Mouse (Mus musculus) MEL (cell line): ENCODE data around the gene Gm49373. TPM values are rescaled to one million over a fixed set of nuclear protein-coding genes. Genes with fewer than 3 reads are reported as not detected.

Experiments
- DNase-seq: peaks from one replicate; pipeline ENCODE4 v3.0.0; 2011; ENCODE audit warnings: low read depth, low spot score
- H3K27ac ChIP-seq: 2 replicates; pipeline ENCODE4 v1.5.1; 2012; ENCODE audit warnings: low read depth, mild to moderate bottlenecking, control low read depth, low read length, moderate library complexity; ENCODE audit not compliant: control insufficient read depth
- H3K27me3 ChIP-seq, 2 experiments: fragments of 150-350 bp in 1 of 2; sonication (generic) in 1 of 2; 2 replicates each; pipeline ENCODE4 v1.6.1; 2012; ENCODE audit warnings: low read length in 2 of 2, mild to moderate bottlenecking in 2 of 2, improper control_type of control experiment in 1 of 2, moderate library complexity in 1 of 2; ENCODE audit not compliant: insufficient read depth in 2 of 2, control insufficient read depth in 1 of 2
- H3K36me3 ChIP-seq, 2 experiments: 2 replicates each; pipeline ENCODE4 v1.6.1; 2012 to 2014; ENCODE audit warnings: low read length in 2 of 2, improper control_type of control experiment in 1 of 2, inconsistent platforms in 1 of 2, mild to moderate bottlenecking in 1 of 2; ENCODE audit not compliant: insufficient read depth in 2 of 2, control insufficient read depth in 1 of 2
- H3K4me1 ChIP-seq, 2 experiments: fragments of 150-350 bp in 1 of 2; sonication (generic) in 1 of 2; 2 replicates each; pipeline ENCODE4 v1.6.1; 2012; ENCODE audit warnings: low read length in 2 of 2, improper control_type of control experiment in 1 of 2, mild to moderate bottlenecking in 1 of 2; ENCODE audit not compliant: insufficient read depth in 2 of 2, control insufficient read depth in 1 of 2
- H3K4me3 ChIP-seq, 2 experiments: fragments of 150-350 bp in 1 of 2; sonication (generic) in 1 of 2; 2 replicates each; pipeline ENCODE4 v1.5.1; 2012; ENCODE audit warnings: low read depth in 2 of 2, low read length in 2 of 2, mild to moderate bottlenecking in 2 of 2, moderate library complexity in 2 of 2, control low read depth in 1 of 2, improper control_type of control experiment in 1 of 2; ENCODE audit not compliant: control insufficient read depth in 1 of 2, insufficient read depth in 1 of 2
- H3K79me2 ChIP-seq: 2 replicates; pipeline ENCODE4 v1.6.1; 2012; ENCODE audit warnings: mild to moderate bottlenecking, low read length, moderate library complexity; ENCODE audit not compliant: control insufficient read depth, poor library complexity, insufficient read depth
- H3K9ac ChIP-seq: 2 replicates; pipeline ENCODE4 v1.6.1; 2012; ENCODE audit warnings: low read depth, mild to moderate bottlenecking, control low read depth, low read length, moderate library complexity; ENCODE audit not compliant: control insufficient read depth, poor library complexity, severe bottlenecking
- H3K9me3 ChIP-seq: fragments of 150-350 bp; sonication (generic); replicated peaks from 2 replicates; pipeline ENCODE4 v1.6.1; 2012; ENCODE audit warnings: mild to moderate bottlenecking, low read length, improper control_type of control experiment, moderate library complexity; ENCODE audit not compliant: insufficient read depth
- BHLHE40 ChIP-seq: IDR thresholded peaks from 2 replicates; pipeline ENCODE4 v1.6.1; 2012; ENCODE audit warnings: low read depth, mild to moderate bottlenecking, inconsistent platforms, low read length, improper control_type of control experiment, borderline replicate concordance
- CHD1 ChIP-seq: IDR thresholded peaks from 2 replicates; pipeline ENCODE4 v1.6.1; 2012; ENCODE audit warnings: low read depth, mild to moderate bottlenecking, inconsistent platforms, low read length, improper control_type of control experiment
- CHD2 ChIP-seq: IDR thresholded peaks from 2 replicates; pipeline ENCODE4 v1.6.1; 2011; ENCODE audit warnings: low read length, improper control_type of control experiment
- CTCF ChIP-seq, 3 experiments: IDR thresholded peaks in 2 of 3; conservative IDR thresholded peaks in 1 of 3; 2 replicates each; pipeline ENCODE4 v1.5.1; 2011 to 2012; ENCODE audit warnings: low read length in 3 of 3, low read depth in 2 of 3, mild to moderate bottlenecking in 2 of 3, improper control_type of control experiment in 1 of 3, inconsistent platforms in 1 of 3, mixed read lengths in 1 of 3, moderate library complexity in 1 of 3; ENCODE audit not compliant: control insufficient read depth in 1 of 3, insufficient read depth in 1 of 3, poor library complexity in 1 of 3, severe bottlenecking in 1 of 3
- E2F4 ChIP-seq: IDR thresholded peaks from 2 replicates; pipeline ENCODE4 v1.6.1; 2011; ENCODE audit warnings: low read depth, low read length, improper control_type of control experiment, borderline replicate concordance
- ELF1 ChIP-seq: IDR thresholded peaks from 2 replicates; pipeline ENCODE4 v1.6.1; 2014; ENCODE audit warnings: low read depth, mild to moderate bottlenecking, inconsistent platforms, low read length, improper control_type of control experiment, moderate library complexity
- EP300 ChIP-seq, 2 experiments: IDR thresholded peaks; 2 replicates each; pipeline ENCODE4 v1.6.1; 2011; ENCODE audit warnings: improper control_type of control experiment in 2 of 2, low read length in 2 of 2, low read depth in 1 of 2, mild to moderate bottlenecking in 1 of 2
- ETS1 ChIP-seq: IDR thresholded peaks from 2 replicates; pipeline ENCODE4 v1.6.1; 2012; ENCODE audit warnings: low read depth, mild to moderate bottlenecking, inconsistent platforms, low read length, improper control_type of control experiment, moderate library complexity
- GABPA ChIP-seq: IDR thresholded peaks from 2 replicates; pipeline ENCODE4 v1.6.1; 2012; ENCODE audit warnings: low read depth, mild to moderate bottlenecking, inconsistent platforms, low read length, improper control_type of control experiment, moderate library complexity
- GATA1 ChIP-seq: IDR thresholded peaks from 2 replicates; pipeline ENCODE4 v1.6.1; 2011; ENCODE audit warnings: low read depth, low read length, improper control_type of control experiment
- HCFC1 ChIP-seq: IDR thresholded peaks from 2 replicates; pipeline ENCODE4 v1.6.1; 2012; ENCODE audit warnings: low read depth, mild to moderate bottlenecking, inconsistent platforms, low read length, improper control_type of control experiment, moderate library complexity
- JUND ChIP-seq: IDR thresholded peaks from 2 replicates; pipeline ENCODE4 v1.6.1; 2011; ENCODE audit warnings: low read depth, mild to moderate bottlenecking, improper control_type of control experiment, low read length
- KAT2A ChIP-seq: conservative IDR thresholded peaks from 2 replicates; pipeline ENCODE4 v1.6.1; 2012; ENCODE audit warnings: low read depth, low read length, improper control_type of control experiment, inconsistent platforms
- MAFK ChIP-seq: IDR thresholded peaks from 2 replicates; pipeline ENCODE4 v1.6.1; 2011; ENCODE audit warnings: low read depth, mild to moderate bottlenecking, low read length, improper control_type of control experiment, borderline replicate concordance
- MAX ChIP-seq: IDR thresholded peaks from 2 replicates; pipeline ENCODE4 v1.6.1; 2011; ENCODE audit warnings: low read length, improper control_type of control experiment
- MEF2A ChIP-seq: IDR thresholded peaks from 2 replicates; pipeline ENCODE4 v1.6.1; 2014; ENCODE audit warnings: low read depth, mild to moderate bottlenecking, inconsistent platforms, low read length, improper control_type of control experiment; ENCODE audit not compliant: poor library complexity, insufficient replicate concordance, severe bottlenecking; ENCODE audit errors: extremely low read depth
- MXI1 ChIP-seq: IDR thresholded peaks from 2 replicates; pipeline ENCODE4 v1.6.1; 2011; ENCODE audit warnings: mild to moderate bottlenecking, low read depth, low read length, improper control_type of control experiment
- MYC ChIP-seq: IDR thresholded peaks from 2 replicates; pipeline ENCODE4 v1.6.1; 2011; ENCODE audit warnings: low read depth, mild to moderate bottlenecking, low read length, improper control_type of control experiment, moderate library complexity
- NELFE ChIP-seq: IDR thresholded peaks from 2 replicates; pipeline ENCODE4 v1.6.1; 2011; ENCODE audit warnings: low read depth, low read length, improper control_type of control experiment
- NRF1 ChIP-seq: IDR thresholded peaks from 2 replicates; pipeline ENCODE4 v1.6.1; 2014; ENCODE audit warnings: low read depth, mild to moderate bottlenecking, inconsistent platforms, low read length, improper control_type of control experiment, moderate library complexity; ENCODE audit not compliant: poor library complexity, insufficient read depth, severe bottlenecking
- POLR2A ChIP-seq, 2 experiments: IDR thresholded peaks; 2 replicates each; pipeline ENCODE4 v1.6.1; 2011 to 2012; ENCODE audit warnings: low read length in 2 of 2, mild to moderate bottlenecking in 2 of 2, control low read depth in 1 of 2, improper control_type of control experiment in 1 of 2, low read depth in 1 of 2, moderate library complexity in 1 of 2; ENCODE audit not compliant: control insufficient read depth in 1 of 2, insufficient read depth in 1 of 2, poor library complexity in 1 of 2
- POLR2AphosphoS5 ChIP-seq: IDR thresholded peaks from 2 replicates; pipeline ENCODE4 v1.6.1; 2012; ENCODE audit warnings: low read depth, borderline replicate concordance, mild to moderate bottlenecking, inconsistent platforms, low read length, moderate library complexity, mixed read lengths
- RAD21 ChIP-seq: IDR thresholded peaks from 2 replicates; pipeline ENCODE4 v1.6.1; 2011; ENCODE audit warnings: mild to moderate bottlenecking, low read depth, low read length, improper control_type of control experiment
- RCOR1 ChIP-seq: IDR thresholded peaks from 2 replicates; pipeline ENCODE4 v1.6.1; 2012; ENCODE audit warnings: low read depth, mild to moderate bottlenecking, inconsistent platforms, low read length, improper control_type of control experiment
- TAL1 ChIP-seq: IDR thresholded peaks from 2 replicates; pipeline ENCODE4 v1.6.1; 2012; ENCODE audit warnings: mild to moderate bottlenecking, inconsistent platforms, low read length, moderate library complexity, mixed read lengths
- TBP ChIP-seq: IDR thresholded peaks from 2 replicates; pipeline ENCODE4 v1.8.0; 2011; ENCODE audit warnings: low read depth, low read length, improper control_type of control experiment
- TCF12 ChIP-seq: IDR thresholded peaks from 2 replicates; pipeline ENCODE4 v1.6.1; 2014; ENCODE audit warnings: low read depth, mild to moderate bottlenecking, inconsistent platforms, low read length, improper control_type of control experiment, moderate library complexity
- USF1 ChIP-seq: IDR thresholded peaks from 2 replicates; pipeline ENCODE4 v1.6.1; 2014; ENCODE audit warnings: low read depth, mild to moderate bottlenecking, inconsistent platforms, low read length, improper control_type of control experiment, moderate library complexity
- USF2 ChIP-seq, 2 experiments: IDR thresholded peaks; 2 replicates each; pipeline ENCODE4 v1.6.1; 2011 to 2012; ENCODE audit warnings: improper control_type of control experiment in 2 of 2, low read length in 2 of 2, borderline replicate concordance in 1 of 2, inconsistent platforms in 1 of 2, low read depth in 1 of 2, mild to moderate bottlenecking in 1 of 2; ENCODE audit not compliant: insufficient read depth in 1 of 2
- ZC3H11A ChIP-seq: IDR thresholded peaks from 2 replicates; pipeline ENCODE4 v1.6.1; 2012; ENCODE audit warnings: low read depth, mild to moderate bottlenecking, inconsistent platforms, low read length, improper control_type of control experiment
- ZKSCAN1 ChIP-seq: IDR thresholded peaks from 2 replicates; pipeline ENCODE4 v1.6.1; 2012; ENCODE audit warnings: low read depth, mild to moderate bottlenecking, inconsistent platforms, low read length, improper control_type of control experiment, moderate library complexity
- ZMIZ1 ChIP-seq: IDR thresholded peaks from 2 replicates; pipeline ENCODE4 v1.6.1; 2012; ENCODE audit warnings: low read depth, mild to moderate bottlenecking, inconsistent platforms, low read length, improper control_type of control experiment, moderate library complexity
- ZNF384 ChIP-seq: IDR thresholded peaks from 2 replicates; pipeline ENCODE4 v1.6.1; 2012; ENCODE audit warnings: low read depth, mild to moderate bottlenecking, inconsistent platforms, low read length, improper control_type of control experiment
- polyA plus RNA-seq, 2 experiments: library from polyadenylated mRNA; stranded (reverse) in 1 of 2; unstranded in 1 of 2; fragments of >175 nt in 1 of 2; fragments of >200 nt in 1 of 2; gene quantifications; 2 replicates each; pipeline versions ENCODE4 v1.2.1 to v1.2.4; 2012; ENCODE audit warnings: low replicate concordance in 2 of 2, low read depth in 1 of 2; ENCODE audit not compliant: insufficient read length in 2 of 2, insufficient read depth in 1 of 2, missing spikeins in 1 of 2
- total RNA-seq: library from RNA; depleted of rRNA; stranded (reverse); fragments of 300-350 nt; gene quantifications from 2 replicates; pipeline ENCODE4 v1.2.3, GENCODE M21; 2012; rRNA removed

Gene Gm49373
- total RNA-seq (4.6 and 6.4 TPM in 2 replicates), polyA plus RNA-seq (1 to 10 TPM in 1 of 2 experiments, not detected in 1; 8.3 TPM)

DNA sequence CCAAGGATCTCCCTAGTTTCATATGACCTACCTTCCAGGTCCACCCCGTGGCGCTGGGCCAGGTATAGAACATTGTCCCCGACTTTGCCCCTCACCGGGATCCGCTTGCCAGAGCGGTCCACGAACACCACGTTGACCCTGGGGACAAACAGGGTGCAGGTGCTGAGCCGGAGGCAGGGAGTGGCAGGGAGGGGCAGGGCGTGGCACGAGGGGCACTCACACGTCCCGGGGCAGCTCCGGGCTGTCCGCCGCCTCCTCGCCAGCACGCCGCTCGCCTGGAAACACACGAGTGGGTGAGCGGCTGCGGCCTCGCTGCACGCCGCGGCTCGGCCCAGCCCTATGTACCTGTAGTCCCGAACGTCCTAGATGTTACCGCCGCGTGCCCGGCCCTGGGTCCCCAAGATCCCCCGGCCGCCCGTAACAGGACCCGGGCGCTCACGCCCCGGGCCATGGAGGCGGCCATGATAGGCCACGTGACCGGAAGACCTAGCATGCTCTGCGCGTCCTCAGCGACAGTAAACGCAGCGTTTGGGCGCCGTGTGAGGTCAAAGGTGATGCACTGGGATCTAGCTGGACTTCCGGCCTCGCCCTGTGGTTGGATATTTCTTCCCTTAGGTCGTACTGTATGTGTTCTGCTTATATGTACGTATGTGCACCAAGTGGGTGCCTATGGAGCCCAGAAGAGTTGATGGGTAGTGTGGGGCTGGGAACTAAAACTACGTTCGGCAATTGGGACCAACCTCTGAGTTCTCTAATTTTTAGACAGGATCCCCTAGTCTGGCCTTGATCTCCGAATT lies at the start of gene Gm49373, which contains the start of gene Fdx1l:
TSS of gene Gm49373 (minus strand) at position 53 of the 797 bp plus-strand sequence.
TSS of gene Fdx1l (minus strand) at position 571 of the 797 bp plus-strand sequence.
- Histone ChIP-seq H3K36me3 (peaks cover 19 to 27% of the 10 kb centered on the region in 2 experiments), H3K4me3 (peak within 1 kb of the TSS; percentile 54 to 62), H3K27me3 (no peaks in the 10 kb centered on the region), H3K27ac (peak within 1 kb of the TSS; percentile 57), H3K9ac (peak within 1 kb of the TSS; percentile 68), H3K79me2 (peaks cover 35% of the 10 kb centered on the region), H3K4me1 (peaks cover 9 to 17% of the 10 kb centered on the region in 2 experiments; a peak in 3 of 4 replicates), H3K9me3 (no peaks in the 10 kb centered on the region)
- DNase-seq: peak; percentile 99
- TF ChIP-seq KAT2A (peak; percentile 97), MAX (peak; percentile 100), GATA1 (peak; percentile 33; the same call in 1 of the 2 replicates), POLR2A (IDR thresholded peaks at IDR 0.05; ENCODE audit: control insufficient read depth in 1 of 2, insufficient read depth in 1 of 2, low read depth in 1 of 2, low read length in 2 of 2, poor library complexity in 1 of 2) (peak in 1 of 2 experiments; percentile 99; a peak in 2 of 4 replicates), BHLHE40 (peak; percentile 97), ZKSCAN1 (peak; percentile 98), HCFC1 (peak; percentile 97), TCF12 (peak; percentile 89), ELF1 (peak; percentile 100), MXI1 (peak; percentile 100), CHD2 (peak; percentile 91), USF2 (IDR thresholded peaks at IDR 0.05; ENCODE audit: borderline replicate concordance in 1 of 2, insufficient read depth in 1 of 2, low read depth in 1 of 2, low read length in 2 of 2) (peak; percentile 92 to 98), MEF2A (peak; percentile 69; the same call in 1 of the 2 replicates), EP300 (IDR thresholded peaks at IDR 0.05; ENCODE audit: low read depth in 1 of 2, low read length in 2 of 2) (peak in 1 of 2 experiments; percentile 77; a peak in 2 of 4 replicates), RCOR1 (peak; percentile 86), MAFK (peak; percentile 77; the same call in 1 of the 2 replicates), CTCF (IDR thresholded peaks at IDR 0.05 in 2 of 3, conservative IDR thresholded peaks at IDR 0.05 in 1 of 3; ENCODE audit: control insufficient read depth in 1 of 3, insufficient read depth in 1 of 3, low read depth in 2 of 3, low read length in 3 of 3, poor library complexity in 1 of 3, severe bottlenecking in 1 of 3) (no peak), RAD21 (no peak), ZC3H11A (0 out of 2 replicates have a peak, but pooled peaks have one; percentile 6), JUND (peak; percentile 86; the same call in 1 of the 2 replicates), POLR2AphosphoS5 (peak; percentile 97), TAL1 (no peak), CHD1 (peak; percentile 96), ETS1 (peak; percentile 88), MYC (peak; percentile 100), NRF1 (peak; percentile 66), ZNF384 (no peak), NELFE (peak; percentile 98), USF1 (peak; percentile 99), ZMIZ1 (peak; percentile 98), E2F4 (peak; percentile 94; the same call in 1 of the 2 replicates), GABPA (peak; percentile 82; the same call in 1 of the 2 replicates), TBP (peak; percentile 91)
